8 mouse cellular contexts compared by ENCODE assay signal in the genomic region with DNA sequence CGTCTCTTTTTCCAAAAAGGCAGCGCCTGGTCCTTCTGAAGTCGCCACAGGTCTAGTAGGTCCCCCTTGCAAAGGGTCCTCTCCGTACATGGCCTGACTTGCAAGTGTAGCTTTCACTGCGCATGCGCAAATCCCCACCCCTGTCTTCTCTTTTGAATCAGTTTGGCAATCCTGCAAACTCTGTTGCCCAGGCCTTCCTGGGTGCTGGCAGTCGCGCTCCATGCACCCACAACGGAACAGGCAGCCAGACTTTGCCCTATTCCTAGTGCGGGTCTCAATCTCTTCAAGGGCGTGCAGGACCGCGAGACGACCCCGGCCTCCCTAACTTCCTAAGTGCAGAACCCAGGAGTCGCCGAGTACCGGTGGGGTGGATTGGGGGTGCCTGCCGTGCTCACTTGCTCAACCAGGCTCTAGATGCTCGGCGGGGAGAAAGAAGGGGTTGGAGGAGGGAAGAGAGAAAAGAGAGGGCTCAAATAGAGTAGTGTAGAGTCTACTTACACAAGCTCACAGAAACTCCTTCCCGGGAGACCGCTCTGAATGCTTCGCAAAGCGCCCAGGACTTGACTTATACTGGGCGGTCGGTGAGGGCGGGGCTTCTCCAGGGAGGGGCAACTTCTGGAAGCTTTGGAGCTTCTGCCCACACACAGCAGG. TPM values are rescaled to one million over a fixed set of nuclear protein-coding genes. Genes with fewer than 3 reads are reported as not detected.
A peak's percentile ranks its signal among the peaks of the same experiment; 100 is the strongest.
DNase-seq lines count a peak whose midpoint lies in the region; ATAC-seq and TF ChIP-seq lines count a peak whose summit lies in the region.

A gene (minus strand): TSS at position 580 of the 651 bp plus-strand sequence.

- H3K36me3 ChIP-seq in hindbrain, embryonic 15.5 days = no peaks in the 10 kb centered on the region

- H3K4me1 ChIP-seq in hindbrain, embryonic 15.5 days (replicated peaks) = no peaks in the 10 kb centered on the region; the same call in 1 of the 2 replicates

- H3K4me3 ChIP-seq in hindbrain, embryonic 15.5 days = peak within 1 kb of the TSS; percentile 46

- TF ChIP-seq CTCF in Patski (IDR thresholded peaks at IDR 0.05) = no peak

- in situ Hi-C loops in Patski (cut with MboI; ENCODE audit: low pct_unique_long_range_greater_than_20kb) = no loop called here

- WGBS in hindbrain, embryonic 15.5 days = 1% methylated on average over 28 of the region's 28 CpGs

- DNase-seq in Patski (ENCODE audit: low read depth, low spot score) = no peak
- DNase-seq in cerebellum, postnatal 36 days = peak; percentile 74 to 77
- peak; percentile 77 for DNase-seq in frontal cortex, postnatal 36 days (ENCODE audit: low spot score in 2 of 2)
- DNase-seq in left cerebral cortex, adult 11 months (ENCODE audit: low spot score) = peak; percentile 47
- DNase-seq in lung, postnatal 4 days = peak; percentile 84 to 87
- peak; percentile 80 to 84 for DNase-seq in right cerebral cortex, adult 2 months (ENCODE audit: low spot score in 2 of 2)
- peak; percentile 39 for DNase-seq in urinary bladder, postnatal 10 days (ENCODE audit: low spot score)

- CTCF ChIA-PET in Patski (lab: Charles Lee) = interaction anchor here (1.0 to 10.4 kb wide), 3 partner anchors 12 to 25 kb away, joined by 3 to 121 read pairs (median 8); a partner anchor contains a TSS

- H3K9me3 ChIP-seq in hindbrain, embryonic 15.5 days = no peaks in the 10 kb centered on the region

- POLR2A ChIA-PET in Patski (lab: Charles Lee) = interaction anchor here (0.9 kb wide), 1 partner anchor 40 kb away, joined by 5 read pairs; no protein-coding TSS in a partner anchor

- H3K27me3 ChIP-seq in Patski = no peaks in the 10 kb centered on the region
- no peaks in the 10 kb centered on the region for H3K27me3 ChIP-seq in hindbrain, embryonic 15.5 days

- no peak within 1 kb of the TSS for H3K27ac ChIP-seq in hindbrain, embryonic 15.5 days (replicated peaks)

- H3K4me2 ChIP-seq in hindbrain, embryonic 15.5 days = peak within 1 kb of the TSS; percentile 96

- ATAC-seq in Patski = peak; percentile 59
- ATAC-seq in hindbrain, embryonic 15.5 days (ENCODE audit: low FRiP score, low read depth) = peak; percentile 64

- H3K9ac ChIP-seq in hindbrain, embryonic 15.5 days = peak within 1 kb of the TSS; percentile 45

RNA-seq across cellular contexts. Expression of the gene that starts here (rescaled TPM):
- 13.5 TPM for polyA plus RNA-seq in Patski (2021)
- polyA plus RNA-seq in hindbrain, embryonic 15.5 days (2015; fragmentation: Nextera tagmentation; extraction: Ambion mirVana) = 5.2 and 5.7 TPM in 2 replicates
